Mouse (Mus musculus) liver, adult 2 months (tissue): ENCODE results near the gene Bbs9.

ENCODE experiments used
- CTCF ChIP-seq: fragments of 200-500 bp; IDR thresholded peaks from 2 replicates; pipeline ENCODE4 v1.5.1; 2011; ENCODE audit warnings: low read depth, low read length, control low read depth
- POLR2A ChIP-seq: fragments of 200-500 bp; IDR thresholded peaks from 2 replicates; pipeline ENCODE4 v1.6.1; 2011; ENCODE audit warnings: low read length, control low read depth; ENCODE audit not compliant: insufficient read depth; ENCODE audit errors: extremely low read depth

- TF ChIP-seq POLR2A, result no peak
- TF ChIP-seq CTCF, result no peak
Measured at GRCm38 (mm10) chr9:22711339-22711738, 235.8 kb downstream of the Bbs9 start.
